Mouse (Mus musculus) midbrain, postnatal 0 days (tissue): ENCODE results near the gene Cngb1. TPM values are rescaled to one million over a fixed set of nuclear protein-coding genes. Genes with fewer than 3 reads are reported as not detected.

Experiments
- ATAC-seq: fragments of 200-750 bp; cut with Nextera tagmentation; 2 replicates; pipeline ENCODE4 v1.8.0; 2017; ENCODE audit warnings: moderate number of reproducible peaks, mild to moderate bottlenecking, moderate TSS enrichment, moderate library complexity; ENCODE audit not compliant: low FRiP score
- DNase-seq: peaks from one replicate; pipeline ENCODE4 v3.0.0-alpha.2; 2015; ENCODE audit warnings: low spot score
- H3K27ac ChIP-seq: fragments of 300-500 bp; sonication (generic); 2 replicates; pipeline ENCODE4 v1.5.1; 2014; ENCODE audit warnings: low read depth, mild to moderate bottlenecking, low read length, mixed read lengths
- H3K27me3 ChIP-seq: fragments of 300-500 bp; sonication (generic); 2 replicates; pipeline ENCODE4 v1.6.1; 2014; ENCODE audit warnings: low read length, control low read depth, mixed read lengths; ENCODE audit not compliant: insufficient read depth
- H3K36me3 ChIP-seq: fragments of 300-500 bp; sonication (generic); 2 replicates; pipeline ENCODE4 v1.6.1; 2014; ENCODE audit warnings: low read length, control low read depth, mixed read lengths; ENCODE audit not compliant: insufficient read depth
- H3K4me1 ChIP-seq: fragments of 300-500 bp; sonication (generic); 2 replicates; pipeline ENCODE4 v1.6.1; 2014; ENCODE audit warnings: mild to moderate bottlenecking, control low read depth, antibody characterized with exemption, low read length, mixed read lengths; ENCODE audit not compliant: insufficient read depth
- H3K4me2 ChIP-seq: fragments of 300-500 bp; sonication (generic); 2 replicates; pipeline ENCODE4 v1.6.1; 2014; ENCODE audit warnings: low read depth, mild to moderate bottlenecking, low read length, mixed read lengths; ENCODE audit not compliant: poor library complexity, severe bottlenecking
- H3K4me3 ChIP-seq: fragments of 300-500 bp; sonication (generic); 2 replicates; pipeline ENCODE4 v1.5.1; 2014; ENCODE audit warnings: low read depth, mild to moderate bottlenecking, low read length, moderate library complexity
- H3K9ac ChIP-seq: fragments of 300-500 bp; sonication (generic); replicated peaks from 2 replicates; pipeline ENCODE4 v1.6.1; 2014; ENCODE audit warnings: mild to moderate bottlenecking, low read length, moderate library complexity, mixed read lengths; ENCODE audit not compliant: poor library complexity, severe bottlenecking
- H3K9me3 ChIP-seq: fragments of 300-500 bp; sonication (generic); 2 replicates; pipeline ENCODE4 v1.6.1; 2016; ENCODE audit warnings: low read length, control low read depth
- CTCF ChIP-seq: IDR thresholded peaks from 2 replicates; pipeline ENCODE4 v1.5.1; 2016; ENCODE audit warnings: antibody characterized with exemption, mild to moderate bottlenecking
- WGBS: fragments of 180-500 bp; shearing (Covaris S2); extraction: QIAGEN DNeasy Blood & Tissue Kit; methylation state at CpG from one replicate; pipeline ENCODE4 v1.1.7; 2014; 5-methylcytosine and 5-hydroxymethylcytosine counted together
- polyA plus RNA-seq: library from polyadenylated mRNA; unstranded; fragments of >200 nt; fragmentation: Nextera tagmentation; extraction: Ambion mirVana; gene quantifications from 2 replicates; pipeline ENCODE4 v1.2.1, GENCODE M21; 2015
- total RNA-seq: library from RNA; depleted of rRNA; stranded (reverse); fragments of >200 nt; gene quantifications from 2 replicates; pipeline ENCODE4 v1.2.3, GENCODE M21; 2014

Cngb1 gene
- total and polyA plus RNA-seq, 2 experiments from 2014 or later, result 0.38 to 0.79 TPM

GRCm38 (mm10) chr8:95336363-95336762 lies 30.0 kb upstream of the Cngb1 start:
- Histone ChIP-seq H3K9me3 (no peaks in the 10 kb centered on the region), H3K27ac (no peak overlapping the region), H3K27me3 (no peaks in the 10 kb centered on the region), H3K9ac (no peak overlapping the region), H3K36me3 (peaks cover 31% of the 10 kb centered on the region), H3K4me3 (no peak overlapping the region), H3K4me1 (0 out of 2 replicates have a peak, but pooled peaks cover 6% of the 10 kb centered on the region), H3K4me2 (no peak overlapping the region)
- no peak for ATAC-seq
- no peak for DNase-seq
- TF ChIP-seq CTCF, result no peak

GRCm38 (mm10) chr8:95335706-95336105 lies 29.3 kb upstream of the Cngb1 start:
- Histone ChIP-seq H3K36me3 (peaks cover 29% of the 10 kb centered on the region), H3K4me2 (no peak overlapping the region), H3K4me1 (0 out of 2 replicates have a peak, but pooled peaks cover 6% of the 10 kb centered on the region), H3K27ac (no peak overlapping the region), H3K27me3 (no peaks in the 10 kb centered on the region), H3K9me3 (no peaks in the 10 kb centered on the region), H3K9ac (no peak overlapping the region), H3K4me3 (no peak overlapping the region)
- DNase-seq, result no peak
- WGBS, result 96% methylated on average over 1 of the region's 1 CpGs
- TF ChIP-seq CTCF, result no peak
- no peak for ATAC-seq

DNA sequence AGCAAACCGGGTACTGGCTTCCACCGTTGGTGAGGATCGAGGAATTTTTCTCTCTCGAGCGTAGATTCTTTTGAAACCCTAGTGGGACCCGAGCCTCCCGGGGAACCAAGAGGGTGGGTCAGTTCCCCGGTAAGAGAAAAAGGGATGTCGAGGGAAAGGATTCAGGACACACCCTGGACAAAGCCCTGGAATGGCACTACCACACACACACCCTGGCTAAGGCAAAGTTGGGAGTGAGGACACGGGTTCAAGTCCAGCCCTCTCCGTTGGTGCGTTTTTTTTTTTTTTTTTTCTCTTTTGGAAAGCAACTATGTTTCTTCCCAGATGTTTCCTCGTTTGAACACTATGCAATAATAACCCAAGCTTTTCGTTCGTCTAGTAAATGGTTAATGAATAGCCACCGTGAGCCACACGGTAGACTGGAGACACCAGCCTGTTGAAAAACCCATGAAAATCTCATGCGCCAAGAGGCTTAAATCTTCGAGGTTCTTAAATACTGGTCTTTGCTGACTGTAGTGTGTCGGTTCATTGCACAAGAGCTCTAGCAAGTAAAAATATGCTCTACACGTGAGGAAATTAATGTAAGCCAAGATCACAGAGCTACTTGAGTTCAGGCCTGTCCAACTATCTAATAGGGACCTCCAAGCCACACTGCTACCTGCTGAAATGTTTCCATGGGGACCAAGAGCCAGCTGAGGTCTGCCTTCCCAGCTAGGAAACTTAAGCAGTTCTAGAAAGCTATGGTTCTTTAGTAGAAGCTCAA lies 26.2 kb upstream of the Cngb1 start:
- Histone ChIP-seq H3K4me3 (peak overlapping the region; percentile 92), H3K27ac (peak overlapping the region; percentile 95), H3K36me3 (peaks cover 26% of the 10 kb centered on the region), H3K9me3 (no peaks in the 10 kb centered on the region), H3K9ac (peak overlapping the region; percentile 96), H3K4me1 (peaks cover 11% of the 10 kb centered on the region; the same call in 1 of the 2 replicates), H3K4me2 (peak overlapping the region; percentile 81), H3K27me3 (no peaks in the 10 kb centered on the region)
- no peak for DNase-seq
- 23% methylated on average over 21 of the region's 21 CpGs for WGBS
- ATAC-seq, result peak; percentile 12; the same call in 1 of the 2 replicates
- TF ChIP-seq CTCF, result no peak

- no peaks in the 10 kb centered on the region for H3K9me3 ChIP-seq
- peaks cover 30% of the 10 kb centered on the region for H3K36me3 ChIP-seq
- ATAC-seq, result peak; percentile 93
- H3K4me1 ChIP-seq, result peaks cover 11% of the 10 kb centered on the region; the same call in 1 of the 2 replicates
- peak; percentile 77 for TF ChIP-seq CTCF
- peak within 1 kb of the TSS; percentile 96 for H3K9ac ChIP-seq
- peak; percentile 94 for DNase-seq
- peak within 1 kb of the TSS; percentile 95 for H3K27ac ChIP-seq
- peak within 1 kb of the TSS; percentile 92 for H3K4me3 ChIP-seq
- under 1% methylated on average over 62 of the region's 80 CpGs for WGBS
- H3K27me3 ChIP-seq, result no peaks in the 10 kb centered on the region
- peak within 1 kb of the TSS; percentile 81 for H3K4me2 ChIP-seq
These were observed 25.5 kb upstream of the Cngb1 start, which contains the start of the genes Zfp319 and Usb1 for GRCm38 (mm10) chr8:95331720-95332436. Zfp319 (minus strand) TSS chr8:95331950. Usb1 (plus strand) TSS chr8:95332284.

DNA sequence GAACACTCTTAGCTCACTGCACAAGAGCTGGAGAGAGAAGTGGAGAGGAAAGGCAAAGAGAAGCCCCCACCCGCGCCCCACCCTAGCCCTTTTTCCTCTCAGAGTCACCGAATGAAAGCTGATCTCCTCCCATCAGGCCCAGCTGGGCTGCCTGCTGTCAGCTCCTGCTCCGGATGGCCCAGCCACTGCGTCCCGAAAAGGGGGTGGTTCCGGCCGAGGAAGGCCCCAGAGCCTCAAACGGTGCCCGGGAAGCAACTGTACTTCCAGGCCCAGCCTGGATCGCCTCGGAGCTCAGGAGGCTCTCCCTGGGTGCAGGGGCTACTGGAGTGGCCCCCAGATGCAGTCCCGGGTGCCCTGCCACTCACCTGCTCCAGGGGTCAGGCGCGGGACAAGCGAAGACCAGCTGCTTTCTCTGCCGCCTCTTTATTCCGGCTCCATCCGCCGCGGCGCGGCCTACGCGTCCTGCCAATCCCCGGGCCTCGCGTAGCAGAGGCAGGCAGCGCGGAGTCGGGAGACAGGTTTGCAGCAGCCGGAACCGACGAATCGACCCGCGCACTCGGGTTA lies 24.9 kb upstream of the Cngb1 start:
- TF ChIP-seq CTCF, result no peak
- peak overlapping the region; percentile 81 for H3K4me2 ChIP-seq
- peak overlapping the region; percentile 96 for H3K9ac ChIP-seq
- WGBS, result under 1% methylated on average over 35 of the region's 38 CpGs
- no peaks in the 10 kb centered on the region for H3K9me3 ChIP-seq
- H3K27me3 ChIP-seq, result no peaks in the 10 kb centered on the region
- DNase-seq (peak; percentile 55), ATAC-seq (peak; percentile 46)
- peak overlapping the region; percentile 95 for H3K27ac ChIP-seq
- peak overlapping the region; percentile 92 for H3K4me3 ChIP-seq
- H3K36me3 ChIP-seq, result peaks cover 33% of the 10 kb centered on the region
- H3K4me1 ChIP-seq, result peaks cover 11% of the 10 kb centered on the region; the same call in 1 of the 2 replicates
